Mouse (Mus musculus): ENCODE measurements around the gene Nedd1.
A peak's percentile ranks its signal among the peaks of the same experiment; 100 is the strongest.

The Nedd1 gene

DNA sequence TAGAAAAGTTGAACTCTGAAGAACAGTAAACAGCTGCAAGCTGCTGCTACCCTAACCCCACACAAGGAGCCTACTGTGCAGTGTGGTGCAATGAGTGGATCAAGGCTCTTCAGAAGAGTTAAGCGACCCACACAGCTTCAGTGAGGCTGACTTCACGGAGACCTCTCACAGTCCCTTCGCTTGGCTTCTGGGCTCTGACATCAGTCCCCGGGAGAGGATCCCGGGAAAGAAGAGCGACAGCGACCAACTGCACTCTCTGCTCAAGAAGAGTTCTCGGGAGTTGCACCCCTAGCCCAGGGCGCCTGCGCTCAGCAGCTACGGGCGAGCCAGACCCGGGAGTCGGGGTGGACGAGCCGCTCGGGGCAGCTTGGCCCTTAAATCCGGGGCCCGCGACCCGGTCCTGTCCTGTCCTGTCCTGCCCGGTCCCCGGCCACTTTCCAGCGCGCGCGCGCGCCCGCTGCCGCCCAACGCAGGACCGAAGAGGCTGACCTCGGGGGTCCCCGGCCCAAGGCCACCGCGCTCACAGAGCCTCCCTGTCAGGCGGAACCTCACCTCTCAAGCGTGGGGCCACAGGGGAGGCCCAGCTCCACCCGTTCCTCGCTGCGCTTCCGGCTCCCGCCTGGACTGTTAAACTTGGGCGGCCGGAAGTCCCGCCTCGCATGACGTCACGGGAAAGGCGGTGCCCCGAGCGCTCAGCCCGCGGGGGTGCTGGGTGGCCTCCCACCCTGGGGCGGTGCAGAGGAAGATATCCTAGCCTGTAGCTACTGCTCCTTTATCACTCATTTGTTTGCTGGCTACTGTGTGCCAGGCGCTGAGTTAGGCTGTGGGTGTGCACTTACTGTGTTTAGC lies at the start of gene Nedd1:
Nedd1 (minus strand) TSS at position 650 of the 849 bp plus-strand sequence.
- peak; percentile 89 for DNase-seq (ENCODE audit: low spot score)

DNA sequence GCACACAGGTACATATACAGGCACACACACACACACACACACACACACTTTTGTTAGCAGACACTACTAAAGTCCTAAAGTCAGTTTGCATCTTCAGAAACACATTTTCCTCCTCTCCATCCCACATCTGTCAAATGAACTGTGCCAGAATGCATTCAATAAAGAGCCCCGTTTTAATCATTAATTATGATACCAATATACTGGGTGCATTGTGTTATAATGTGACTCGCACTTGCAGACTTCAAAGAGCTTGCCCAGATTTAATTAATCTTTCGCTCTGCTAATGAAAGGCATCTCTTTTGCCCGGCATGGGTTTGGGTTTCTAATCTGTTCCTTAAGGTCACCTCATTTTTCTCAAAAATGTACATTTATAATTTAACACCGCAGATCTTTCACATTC lies 32.1 kb upstream of the Nedd1 start:
- DNase-seq (ENCODE audit: low spot score): no peak

GRCm38 (mm10) chr10:92730339-92730738 lies 8.1 kb upstream of the Nedd1 start:
- no peak for DNase-seq (ENCODE audit: low spot score)

GRCm38 (mm10) chr10:92728723-92729122 lies 6.5 kb upstream of the Nedd1 start:
- no peak for DNase-seq (ENCODE audit: low spot score)

- no peak for DNase-seq (ENCODE audit: low spot score)
Measured at GRCm38 (mm10) chr10:92722620-92722988, 384 bp upstream of the Nedd1 start.

DNA sequence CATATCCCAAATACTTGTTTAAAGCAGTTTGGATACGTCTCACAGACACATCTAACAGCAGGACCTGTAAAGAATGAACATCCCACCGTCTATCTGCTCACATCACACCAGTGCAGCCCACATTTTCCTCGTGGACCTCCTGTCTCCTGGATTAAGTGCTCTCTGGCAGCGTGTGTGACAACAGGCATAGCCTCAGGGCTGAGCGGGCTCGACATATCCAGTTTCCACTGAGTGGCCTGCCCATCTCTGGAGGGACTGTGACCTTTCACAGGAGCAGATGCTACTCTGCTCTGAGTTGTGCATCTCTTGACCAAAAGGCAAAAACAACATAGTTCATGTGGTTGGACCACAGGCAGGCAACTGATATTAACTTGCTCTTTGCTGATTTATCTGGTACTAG lies 23.2 kb downstream of the Nedd1 start:
- no peak for DNase-seq (ENCODE audit: low spot score)

- no peak for DNase-seq (ENCODE audit: low spot score)
Measured at GRCm38 (mm10) chr10:92675056-92675455, 47.2 kb downstream of the Nedd1 start.

- no peak for DNase-seq (ENCODE audit: low spot score)
Measured at GRCm38 (mm10) chr10:92671906-92672305, 50.3 kb downstream of the Nedd1 start.

- no peak for DNase-seq (ENCODE audit: low spot score)
Measured at GRCm38 (mm10) chr10:92665287-92665686, 56.9 kb downstream of the Nedd1 start.

- DNase-seq (ENCODE audit: low spot score): no peak
Measured at GRCm38 (mm10) chr10:92653266-92653665, 69.0 kb downstream of the Nedd1 start.

- DNase-seq (ENCODE audit: low spot score): no peak
Measured at GRCm38 (mm10) chr10:92652399-92652920, 69.8 kb downstream of the Nedd1 start.

GRCm38 (mm10) chr10:92651266-92651665 lies 71.0 kb downstream of the Nedd1 start:
- DNase-seq (ENCODE audit: low spot score): no peak

GRCm38 (mm10) chr10:92649096-92649495 lies 73.1 kb downstream of the Nedd1 start:
- DNase-seq (ENCODE audit: low spot score): no peak

- no peak for DNase-seq (ENCODE audit: low spot score)
Measured at GRCm38 (mm10) chr10:92647691-92648090, 74.5 kb downstream of the Nedd1 start.

DNA sequence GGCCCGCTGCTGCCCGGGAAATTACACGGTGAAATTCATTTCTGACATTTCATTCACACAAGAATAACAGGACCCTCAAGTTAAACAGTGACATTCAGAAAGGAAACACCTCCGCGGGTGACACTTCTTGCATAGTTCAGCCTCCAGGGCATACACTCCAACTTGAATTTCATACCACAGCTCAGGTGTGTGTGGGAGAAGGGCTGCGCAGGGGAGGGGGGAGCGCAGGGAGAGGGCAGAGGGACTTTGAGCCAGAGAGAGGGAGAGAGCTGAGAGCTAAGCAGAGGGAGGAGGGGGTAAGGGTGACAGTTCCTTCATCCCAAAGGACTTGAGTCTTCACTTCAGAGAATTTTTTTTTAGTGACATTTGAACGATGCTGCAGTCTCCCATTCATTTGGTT lies 78.2 kb downstream of the Nedd1 start:
- no peak for DNase-seq (ENCODE audit: low spot score)

- DNase-seq (ENCODE audit: low spot score): no peak
Measured at GRCm38 (mm10) chr10:92641032-92641431, 81.2 kb downstream of the Nedd1 start.
